Mouse (Mus musculus): ENCODE results near the gene Plppr2.

GRCm38 (mm10) chr9:21923490-21924098 lies 13.2 kb upstream of the Plppr2 start:
- TF ChIP-seq MAFK (IDR thresholded peaks at IDR 0.05; ENCODE audit: insufficient read depth, low read depth, low read length) (no peak), ZC3H11A (IDR thresholded peaks at IDR 0.05; ENCODE audit: borderline replicate concordance, low read depth, low read length) (no peak)

Measured in ES-E14 (cell line).